Mouse (Mus musculus) lung, adult 2 months (tissue): ENCODE results near the gene Tmpo. TPM values are rescaled to one million over a fixed set of nuclear protein-coding genes. Genes with fewer than 3 reads are reported as not detected.

Experiments used
- DNase-seq: peaks from one replicate; pipeline ENCODE4 v3.0.0; 2022
- H3K4me1 ChIP-seq: fragments of 200-500 bp; 2 replicates; pipeline ENCODE4 v1.6.1; 2011; ENCODE audit warnings: low read length; ENCODE audit not compliant: control insufficient read depth, insufficient read depth
- H3K4me3 ChIP-seq: fragments of 200-500 bp; replicated peaks from 2 replicates; pipeline ENCODE3; 2011; ENCODE audit warnings: low read depth, mild to moderate bottlenecking, control low read depth, low read length; ENCODE audit errors: extremely low read depth
- CTCF ChIP-seq: fragments of 200-500 bp; IDR thresholded peaks from 2 replicates; pipeline ENCODE4 v1.5.1; 2011; ENCODE audit warnings: mild to moderate bottlenecking, low read length, control low read depth; ENCODE audit not compliant: insufficient read depth
- POLR2A ChIP-seq: fragments of 200-500 bp; IDR thresholded peaks from 2 replicates; pipeline ENCODE4 v1.6.1; 2011; ENCODE audit warnings: low read depth, mild to moderate bottlenecking, control low read depth, low read length, borderline replicate concordance; ENCODE audit errors: extremely low read depth
- WGBS: fragments of 180-500 bp; shearing (Covaris S2); methylation state at CpG from one replicate; pipeline ENCODE4 v1.1.7; 2018; 5-methylcytosine and 5-hydroxymethylcytosine counted together
- polyA plus RNA-seq: library from polyadenylated mRNA; depleted of rRNA; stranded (reverse); fragments of >200 nt; gene quantifications from 2 replicates; pipeline ENCODE4 v1.2.3, GENCODE M21; 2012

Gene Tmpo
- polyA plus RNA-seq, 1 experiment: 40.4 TPM

DNA sequence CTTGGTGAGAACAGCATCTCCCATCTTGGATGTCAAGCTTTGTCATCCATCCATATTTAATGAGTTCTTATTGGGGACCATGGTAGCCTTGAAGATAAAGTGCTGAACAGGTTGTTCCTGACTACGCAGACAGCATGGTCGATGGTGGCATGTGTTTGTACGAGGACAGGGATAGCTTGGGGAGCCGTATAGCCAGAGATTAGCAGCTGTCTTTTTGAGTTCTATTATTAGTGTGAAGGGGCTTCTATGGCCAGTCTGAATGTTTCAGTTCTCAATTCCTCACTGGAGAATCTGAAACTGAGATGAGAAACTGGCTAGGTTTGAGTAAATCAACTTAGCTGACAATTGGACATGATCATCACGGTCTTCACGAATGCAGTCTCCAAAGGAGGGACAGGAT lies 24.5 kb upstream of the Tmpo start:
- Histone ChIP-seq H3K4me1 (no peaks in the 10 kb centered on the region), H3K4me3 (no peak overlapping the region)
- WGBS: 83% methylated on average over 6 of the region's 6 CpGs
- no peak for TF ChIP-seq POLR2A
- TF ChIP-seq CTCF: no peak
- no peak for DNase-seq

DNA sequence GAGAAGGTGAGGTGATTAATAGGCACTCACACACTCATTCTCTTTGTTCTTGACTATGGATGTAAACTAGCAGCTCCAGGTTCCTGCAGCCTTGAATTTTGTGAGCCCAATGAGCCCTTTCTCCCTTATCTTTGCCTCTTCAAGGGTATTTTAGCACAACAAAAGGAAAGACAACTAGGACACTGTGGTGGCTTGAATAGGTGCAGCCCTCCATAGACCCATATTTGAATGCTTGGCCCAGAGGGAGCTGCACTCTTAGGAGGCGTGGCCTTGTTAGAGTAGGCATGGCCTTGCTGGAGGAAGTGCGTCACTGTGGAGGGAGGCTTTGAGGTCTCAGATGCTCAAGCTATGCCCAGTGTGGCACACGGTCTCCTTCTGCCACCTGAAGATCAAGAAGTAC lies 19.5 kb upstream of the Tmpo start:
- DNase-seq: no peak
- no peak for TF ChIP-seq CTCF
- no peak for TF ChIP-seq POLR2A
- no peak overlapping the region for H3K4me3 ChIP-seq
- 88% methylated on average over 3 of the region's 3 CpGs for WGBS
- no peaks in the 10 kb centered on the region for H3K4me1 ChIP-seq

DNA sequence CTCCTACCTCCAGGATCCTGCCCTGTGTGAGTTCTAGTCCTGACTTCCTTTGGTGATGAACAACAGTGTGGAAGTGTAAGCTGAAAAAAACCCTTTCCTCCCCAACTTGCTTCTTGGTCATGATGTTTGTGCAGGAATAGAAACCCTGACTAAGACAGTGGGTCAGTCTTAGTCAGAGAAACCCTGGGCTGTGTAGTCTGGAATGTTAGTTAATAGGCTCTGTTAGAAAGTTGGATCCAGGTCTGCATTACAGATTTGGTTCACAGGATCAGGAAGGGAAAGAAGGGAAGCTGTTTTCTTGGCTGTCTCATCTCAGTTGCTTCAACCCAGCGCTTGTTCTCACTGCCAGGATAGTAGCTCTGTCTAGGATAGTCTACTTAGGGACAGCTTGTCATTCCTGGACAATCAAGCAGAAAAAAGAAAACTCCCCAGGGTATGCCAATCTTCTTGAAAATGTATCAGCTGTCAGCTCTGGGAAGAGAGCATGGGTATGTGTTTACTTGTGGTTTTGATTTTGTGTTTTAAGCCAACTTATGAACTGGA lies 18.2 kb upstream of the Tmpo start:
- DNase-seq: no peak
- TF ChIP-seq CTCF (no peak), POLR2A (no peak)
- Histone ChIP-seq H3K4me1 (no peaks in the 10 kb centered on the region), H3K4me3 (no peak overlapping the region)
- 70% methylated on average over 1 of the region's 1 CpGs for WGBS

DNA sequence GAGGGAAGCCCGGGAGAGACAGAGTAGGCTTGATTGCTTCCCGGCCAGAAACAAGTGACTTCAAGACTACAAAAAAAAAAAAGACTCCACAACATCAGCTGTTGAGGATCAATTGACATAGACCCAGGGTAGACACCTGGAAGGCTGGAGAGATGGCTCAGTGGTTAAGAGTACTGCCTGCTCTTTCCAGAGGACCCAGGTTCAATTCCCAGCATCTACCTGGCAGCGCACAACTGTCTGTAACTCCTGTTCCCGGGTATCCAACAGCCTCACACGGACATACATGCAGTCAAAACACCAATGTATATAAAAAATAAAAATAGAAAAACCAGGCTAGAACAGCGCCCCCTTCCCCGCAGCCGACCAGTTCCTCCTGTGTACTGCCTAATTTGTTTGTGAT lies 16.6 kb upstream of the Tmpo start:
- Histone ChIP-seq H3K4me3 (no peak overlapping the region), H3K4me1 (no peaks in the 10 kb centered on the region)
- TF ChIP-seq POLR2A (no peak), CTCF (no peak)
- no peak for DNase-seq
- WGBS: 93% methylated on average over 8 of the region's 8 CpGs

DNA sequence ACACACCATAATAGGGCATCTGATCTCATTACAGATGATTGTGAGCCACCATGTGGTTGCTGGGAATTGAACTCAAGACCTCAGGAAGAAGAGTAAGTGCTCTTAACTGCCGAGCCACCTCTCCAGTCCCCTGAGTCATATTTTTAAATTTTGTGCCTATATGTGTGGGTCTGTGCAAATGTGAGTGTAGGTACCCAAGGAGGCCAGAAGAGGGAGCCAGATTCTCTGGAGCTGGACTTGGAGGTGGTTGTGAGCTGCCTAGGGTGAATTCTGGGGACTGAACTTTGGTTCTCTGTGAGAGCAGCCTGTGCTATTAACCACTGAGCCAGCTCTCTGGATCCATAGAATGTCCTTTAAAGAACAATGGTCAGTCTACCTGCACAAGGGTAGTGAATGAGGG lies 15.7 kb upstream of the Tmpo start:
- 94% methylated on average over 1 of the region's 1 CpGs for WGBS

DNA sequence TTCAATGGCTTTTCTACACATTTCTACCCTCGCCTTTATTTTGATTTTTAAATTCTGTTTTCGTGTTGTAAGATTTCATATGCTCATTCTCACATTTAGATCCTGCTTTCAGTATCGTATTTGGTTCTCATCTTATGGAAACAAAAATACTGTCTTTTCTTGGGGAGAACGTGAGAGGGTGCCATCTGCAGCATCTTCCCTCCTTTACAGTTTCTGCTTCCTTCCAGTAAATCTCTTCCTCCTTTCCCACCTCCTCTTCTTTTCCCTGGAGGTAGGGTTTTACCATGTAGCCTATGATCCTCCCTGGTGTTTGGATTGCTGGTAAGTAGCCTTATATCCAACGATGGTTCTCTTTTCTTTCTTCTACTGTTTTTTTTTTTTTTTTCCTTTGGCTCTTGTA lies 14.6 kb upstream of the Tmpo start:
- WGBS: 77% methylated on average over 5 of the region's 5 CpGs
- DNase-seq: no peak
- Histone ChIP-seq H3K4me3 (no peak overlapping the region), H3K4me1 (no peaks in the 10 kb centered on the region)
- TF ChIP-seq CTCF: no peak
- no peak for TF ChIP-seq POLR2A

More for the DNA sequence above, 15.7 kb upstream of the Tmpo start:
- Histone ChIP-seq H3K4me3 (no peak overlapping the region), H3K4me1 (no peaks in the 10 kb centered on the region)
- DNase-seq: no peak
- TF ChIP-seq CTCF (no peak), POLR2A (no peak)

DNA sequence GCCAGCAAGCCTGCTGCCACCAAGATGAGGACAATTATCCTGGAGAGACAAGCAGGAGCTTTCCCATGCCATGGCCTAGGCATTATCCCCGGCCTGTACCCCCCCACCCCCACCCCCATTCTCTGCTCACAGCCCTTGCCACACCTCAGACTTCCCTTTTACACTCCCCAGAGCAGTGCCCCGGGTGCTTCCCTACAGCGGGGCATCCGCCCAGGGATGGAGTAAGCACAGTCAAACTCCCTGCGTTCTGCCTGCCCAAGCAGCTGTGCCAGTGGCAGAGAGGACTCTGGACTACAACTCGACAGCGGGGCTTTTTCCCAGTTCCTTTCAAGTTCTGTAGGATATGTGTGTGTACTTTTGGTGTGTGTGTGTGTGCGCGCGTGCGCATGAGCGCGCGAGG lies 14.0 kb upstream of the Tmpo start:
- Histone ChIP-seq H3K4me1 (no peaks in the 10 kb centered on the region), H3K4me3 (no peak overlapping the region)
- TF ChIP-seq CTCF: no peak
- TF ChIP-seq POLR2A: no peak
- 76% methylated on average over 14 of the region's 14 CpGs for WGBS
- DNase-seq: no peak

DNA sequence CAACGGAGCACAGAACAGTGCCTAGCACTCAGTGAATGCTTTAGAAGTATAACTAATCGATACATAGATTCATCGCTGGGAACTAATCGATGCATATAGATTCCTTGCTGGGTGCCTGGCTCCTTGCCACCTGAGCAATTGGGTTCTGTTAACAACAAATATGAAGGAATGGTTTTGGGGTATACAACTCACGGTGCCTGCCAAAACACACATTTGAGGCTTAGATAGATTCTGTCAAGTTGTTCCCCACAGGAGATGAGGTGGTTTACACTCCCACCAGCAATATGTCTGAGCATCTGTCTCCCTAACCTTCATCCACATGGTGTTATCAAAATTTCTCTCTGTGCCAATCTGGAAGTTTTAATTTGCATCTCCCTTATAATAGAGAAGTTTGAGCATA lies 10.7 kb upstream of the Tmpo start:
- no peak for DNase-seq
- 90% methylated on average over 5 of the region's 5 CpGs for WGBS

DNA sequence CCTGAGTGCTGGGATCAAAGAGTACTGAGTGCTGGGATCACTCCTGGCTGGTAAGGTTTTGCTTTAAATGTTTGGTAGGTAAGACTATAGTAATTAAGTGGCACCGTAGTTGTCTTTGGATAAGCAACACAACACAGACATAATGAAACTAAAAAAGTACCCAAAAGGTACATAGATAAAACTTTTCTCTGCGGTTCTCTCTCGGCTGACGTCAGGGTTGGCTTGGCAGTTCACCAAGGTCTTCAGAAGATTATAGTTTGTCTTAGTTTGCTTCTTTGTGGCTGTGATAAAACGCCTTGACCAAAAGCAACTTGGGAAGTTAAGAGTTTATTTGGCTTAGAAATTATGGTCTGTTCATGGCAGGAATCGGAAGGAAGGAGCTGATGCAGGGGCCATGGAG lies 8.4 kb upstream of the Tmpo start:
- H3K4me1 ChIP-seq: peaks cover 3% of the 10 kb centered on the region; the same call in 1 of the 2 replicates
- WGBS: 89% methylated on average over 6 of the region's 6 CpGs
- H3K4me3 ChIP-seq: no peak overlapping the region
- no peak for TF ChIP-seq POLR2A
- no peak for TF ChIP-seq CTCF
- no peak for DNase-seq

More for the DNA sequence above, 10.7 kb upstream of the Tmpo start:
- H3K4me3 ChIP-seq: no peak overlapping the region
- peaks cover 3% of the 10 kb centered on the region; the same call in 1 of the 2 replicates for H3K4me1 ChIP-seq
- no peak for TF ChIP-seq POLR2A
- no peak for TF ChIP-seq CTCF

DNA sequence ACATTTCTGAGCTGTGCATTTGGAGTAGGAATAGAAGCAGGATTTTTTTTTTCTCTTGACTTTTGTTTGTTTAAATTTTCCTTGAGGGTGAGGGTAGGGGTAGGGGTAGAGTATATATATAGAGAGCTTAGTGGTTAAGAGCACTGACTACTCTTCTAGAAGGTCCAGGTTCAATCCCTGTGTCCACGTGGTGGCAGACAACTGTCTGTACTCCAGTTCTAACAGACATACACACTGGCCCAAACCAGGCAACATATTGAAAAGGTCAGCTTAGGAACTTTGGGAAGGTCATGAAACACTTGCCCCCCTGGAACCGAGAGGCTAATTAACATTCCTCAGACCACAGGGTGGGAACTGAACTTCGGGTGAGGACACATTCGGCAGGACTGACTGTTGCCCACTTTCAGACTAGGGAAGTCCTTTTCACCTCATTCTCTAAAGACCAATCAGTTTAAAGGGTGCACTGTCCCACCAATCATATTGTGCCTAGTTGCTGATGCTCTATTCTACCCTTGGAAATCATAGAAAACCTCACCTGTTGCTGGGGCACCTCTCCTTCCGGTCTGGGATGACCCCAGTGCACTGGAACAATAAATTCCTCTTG lies 7.7 kb upstream of the Tmpo start:
- WGBS: 83% methylated on average over 5 of the region's 5 CpGs
- no peak for TF ChIP-seq CTCF
- no peak for TF ChIP-seq POLR2A

More for the DNA sequence above, 7.7 kb upstream of the Tmpo start:
- H3K4me3 ChIP-seq: no peak overlapping the region
- no peak for DNase-seq
- H3K4me1 ChIP-seq: peaks cover 3% of the 10 kb centered on the region; the same call in 1 of the 2 replicates
